Mouse (Mus musculus) forebrain, embryonic 12.5 days (tissue): ENCODE data around the gene Gfra4. TPM values are rescaled to one million over a fixed set of nuclear protein-coding genes. Genes with fewer than 3 reads are reported as not detected.

ENCODE experiments used
- ATAC-seq: fragments of 200-750 bp; cut with Nextera tagmentation; 2 replicates; pipeline ENCODE4 v1.8.0; 2017; ENCODE audit warnings: moderate TSS enrichment; ENCODE audit not compliant: low FRiP score
- H3K27ac ChIP-seq: fragments of 300-500 bp; sonication (generic); 2 replicates; pipeline ENCODE4 v1.5.1; 2016; ENCODE audit warnings: mild to moderate bottlenecking
- H3K27me3 ChIP-seq: fragments of 300-500 bp; sonication (generic); 2 replicates; pipeline ENCODE4 v1.6.1; 2016; ENCODE audit warnings: mild to moderate bottlenecking
- H3K36me3 ChIP-seq: fragments of 300-500 bp; sonication (generic); replicated peaks from 2 replicates; pipeline ENCODE4 v1.6.1; 2016; ENCODE audit warnings: mild to moderate bottlenecking
- H3K4me1 ChIP-seq: fragments of 300-500 bp; sonication (generic); 2 replicates; pipeline ENCODE4 v1.6.1; 2016
- H3K4me2 ChIP-seq: fragments of 300-500 bp; sonication (generic); 2 replicates; pipeline ENCODE4 v1.6.1; 2016; ENCODE audit warnings: mild to moderate bottlenecking, moderate library complexity
- H3K4me3 ChIP-seq: fragments of 300-500 bp; sonication (generic); replicated peaks from 2 replicates; pipeline ENCODE4 v1.5.1; 2016; ENCODE audit warnings: mild to moderate bottlenecking
- H3K9ac ChIP-seq: fragments of 300-500 bp; sonication (generic); 2 replicates; pipeline ENCODE4 v1.6.1; 2016; ENCODE audit warnings: mild to moderate bottlenecking
- H3K9me3 ChIP-seq: fragments of 300-500 bp; sonication (generic); 2 replicates; pipeline ENCODE4 v1.6.1; 2016
- WGBS: fragments of 180-500 bp; shearing (Covaris S2); methylation state at CpG from one replicate; pipeline ENCODE4 v1.1.7; 2016; 5-methylcytosine and 5-hydroxymethylcytosine counted together
- polyA plus RNA-seq: library from polyadenylated mRNA; unstranded; fragments of >200 nt; fragmentation: Nextera tagmentation; extraction: Ambion mirVana; gene quantifications from 2 replicates; pipeline ENCODE4 v1.2.1, GENCODE M21; 2016

The Gfra4 gene
- polyA plus RNA-seq: 6.0 and 7.6 TPM in 2 replicates

- 72% methylated on average over 2 of the region's 2 CpGs for WGBS
- no peak within 1 kb of the TSS for H3K27ac ChIP-seq
- no peak within 1 kb of the TSS for H3K9ac ChIP-seq
- H3K4me3 ChIP-seq: no peak within 1 kb of the TSS
- H3K9me3 ChIP-seq: no peaks in the 10 kb centered on the region
- H3K27me3 ChIP-seq: peaks cover 53% of the 10 kb centered on the region
- no peak for ATAC-seq
- no peak within 1 kb of the TSS for H3K4me2 ChIP-seq
- H3K4me1 ChIP-seq: peaks cover 19% of the 10 kb centered on the region
- H3K36me3 ChIP-seq: no peaks in the 10 kb centered on the region
Measured at GRCm38 (mm10) chr2:131042988-131043387, at the start of gene Gfra4. Gene Gfra4, minus strand, starts transcription at chr2:131043088.

DNA sequence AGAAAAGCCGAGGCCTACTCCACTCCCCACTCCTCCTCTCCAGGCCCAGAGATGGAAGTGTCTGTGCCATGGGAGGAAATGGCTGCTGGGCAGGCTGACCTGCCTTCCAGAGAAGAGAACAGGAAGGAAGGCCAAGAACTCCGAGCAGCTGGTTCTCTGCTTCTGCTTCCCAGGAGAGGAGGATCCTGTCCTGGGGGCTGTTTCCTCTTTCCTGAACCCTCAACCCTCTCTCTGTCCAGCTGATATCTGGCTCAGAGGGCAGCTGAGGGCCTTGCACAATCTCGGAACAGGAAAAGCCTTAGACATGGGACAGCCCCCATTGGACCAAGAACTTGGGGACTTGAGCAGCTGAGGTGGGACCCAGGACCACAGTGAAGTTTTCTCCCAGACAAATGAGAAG is 48.0 kb upstream of the Gfra4 start:
- Histone ChIP-seq H3K27me3 (no peaks in the 10 kb centered on the region), H3K4me1 (no peaks in the 10 kb centered on the region), H3K27ac (no peak overlapping the region), H3K4me2 (no peak overlapping the region), H3K4me3 (no peak overlapping the region), H3K9me3 (no peaks in the 10 kb centered on the region), H3K36me3 (no peaks in the 10 kb centered on the region), H3K9ac (no peak overlapping the region)
- WGBS: 89% methylated on average over 3 of the region's 3 CpGs
- ATAC-seq: no peak

- H3K36me3 ChIP-seq: no peaks in the 10 kb centered on the region
- no peak for ATAC-seq
- H3K4me2 ChIP-seq: no peak overlapping the region
- no peak overlapping the region for H3K9ac ChIP-seq
- WGBS: 77% methylated on average over 1 of the region's 1 CpGs
- no peak overlapping the region for H3K27ac ChIP-seq
- no peaks in the 10 kb centered on the region for H3K4me1 ChIP-seq
- no peaks in the 10 kb centered on the region for H3K27me3 ChIP-seq
- H3K4me3 ChIP-seq: no peak overlapping the region
- no peaks in the 10 kb centered on the region for H3K9me3 ChIP-seq
Measured at GRCm38 (mm10) chr2:131089634-131090033, 46.7 kb upstream of the Gfra4 start.

- H3K9me3 ChIP-seq: no peaks in the 10 kb centered on the region
- no peak overlapping the region for H3K9ac ChIP-seq
- no peak overlapping the region for H3K4me2 ChIP-seq
- no peaks in the 10 kb centered on the region for H3K36me3 ChIP-seq
- H3K27ac ChIP-seq: no peak overlapping the region
- no peak overlapping the region for H3K4me3 ChIP-seq
- WGBS: 75% methylated on average over 4 of the region's 4 CpGs
- ATAC-seq: no peak
- H3K27me3 ChIP-seq: no peaks in the 10 kb centered on the region
- no peaks in the 10 kb centered on the region for H3K4me1 ChIP-seq
Measured at GRCm38 (mm10) chr2:131088581-131088980, 45.7 kb upstream of the Gfra4 start.

DNA sequence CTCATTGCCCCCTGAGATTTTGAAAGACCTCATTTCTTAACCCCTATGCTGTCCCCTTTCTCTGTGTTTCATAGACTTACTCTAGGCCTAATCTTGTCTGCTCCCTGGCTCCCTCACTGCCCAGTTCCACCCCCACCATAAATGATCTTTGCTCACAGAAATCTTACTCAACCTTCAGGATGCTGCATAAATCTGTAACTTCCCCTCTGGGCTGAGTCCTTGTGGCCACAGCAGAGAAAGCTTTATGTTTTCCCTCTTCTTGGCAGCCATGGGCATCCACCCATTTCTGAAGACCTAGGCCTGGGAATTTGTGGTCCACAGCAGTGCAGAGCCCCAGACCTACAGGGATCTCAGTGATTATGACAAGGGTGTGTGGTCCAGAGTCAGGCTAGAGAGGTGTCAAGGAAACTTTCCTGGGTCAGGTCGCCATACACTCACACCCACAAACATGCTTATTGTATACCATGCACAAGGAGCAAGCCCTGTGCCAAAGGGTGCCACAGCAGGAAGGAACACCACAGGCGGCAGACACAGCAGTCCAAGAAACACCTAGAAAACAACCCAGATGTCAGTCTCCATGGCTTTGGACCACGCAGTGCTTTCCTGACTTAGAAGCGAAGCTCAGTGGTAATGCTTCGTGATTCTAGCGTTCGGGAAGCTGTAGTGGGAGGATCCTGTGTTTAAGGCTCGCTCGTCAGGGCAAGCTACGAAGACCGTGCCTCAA is 43.9 kb upstream of the Gfra4 start, which contains the start of gene Siglec1:
Gene Siglec1 (minus strand): TSS at position 99 of the 724 bp plus-strand sequence.
- H3K9me3 ChIP-seq: no peaks in the 10 kb centered on the region
- no peak within 1 kb of the TSS for H3K9ac ChIP-seq
- H3K4me2 ChIP-seq: no peak within 1 kb of the TSS
- H3K27ac ChIP-seq: no peak within 1 kb of the TSS
- no peaks in the 10 kb centered on the region for H3K27me3 ChIP-seq
- H3K4me3 ChIP-seq: no peak within 1 kb of the TSS
- no peaks in the 10 kb centered on the region for H3K36me3 ChIP-seq
- no peaks in the 10 kb centered on the region for H3K4me1 ChIP-seq
- 84% methylated on average over 11 of the region's 11 CpGs for WGBS
- no peak for ATAC-seq

GRCm38 (mm10) chr2:131084206-131084605 is 41.3 kb upstream of the Gfra4 start:
- no peak overlapping the region for H3K4me3 ChIP-seq
- H3K9me3 ChIP-seq: no peaks in the 10 kb centered on the region
- H3K4me2 ChIP-seq: no peak overlapping the region
- no peak overlapping the region for H3K9ac ChIP-seq
- no peak for ATAC-seq
- H3K27me3 ChIP-seq: no peaks in the 10 kb centered on the region
- 82% methylated on average over 4 of the region's 4 CpGs for WGBS
- no peaks in the 10 kb centered on the region for H3K4me1 ChIP-seq
- H3K27ac ChIP-seq: no peak overlapping the region
- no peaks in the 10 kb centered on the region for H3K36me3 ChIP-seq

DNA sequence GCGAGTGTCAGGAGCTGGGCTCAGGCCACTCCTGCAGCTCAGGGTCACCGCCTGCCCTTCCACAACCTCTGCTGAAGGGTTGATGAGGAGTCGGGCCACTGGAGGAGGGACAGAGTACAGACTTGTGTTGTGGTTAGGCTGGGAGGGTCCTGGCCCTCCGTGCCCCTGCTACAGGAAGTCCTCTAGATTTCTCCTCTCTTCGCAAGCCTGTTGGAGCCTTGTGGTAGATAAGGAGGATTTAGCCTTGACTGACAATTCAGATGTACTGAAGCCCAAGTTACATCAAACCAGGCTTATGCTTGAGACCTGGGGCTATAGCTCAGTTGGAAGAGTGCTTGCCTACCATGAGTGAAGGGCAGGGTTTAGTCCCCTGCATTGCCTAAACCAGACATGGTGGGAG is 37.6 kb upstream of the Gfra4 start:
- Histone ChIP-seq H3K4me3 (no peak overlapping the region), H3K27me3 (no peaks in the 10 kb centered on the region), H3K9ac (no peak overlapping the region), H3K4me1 (0 out of 2 replicates have a peak, but pooled peaks cover 4% of the 10 kb centered on the region), H3K36me3 (no peaks in the 10 kb centered on the region), H3K9me3 (no peaks in the 10 kb centered on the region), H3K4me2 (no peak overlapping the region), H3K27ac (no peak overlapping the region)
- ATAC-seq: no peak
- 81% methylated on average over 5 of the region's 5 CpGs for WGBS

- 80% methylated on average over 10 of the region's 10 CpGs for WGBS
- Histone ChIP-seq H3K9me3 (no peaks in the 10 kb centered on the region), H3K4me2 (no peak overlapping the region), H3K9ac (no peak overlapping the region), H3K27ac (no peak overlapping the region), H3K4me1 (0 out of 2 replicates have a peak, but pooled peaks cover 4% of the 10 kb centered on the region), H3K36me3 (no peaks in the 10 kb centered on the region), H3K4me3 (no peak overlapping the region), H3K27me3 (peaks cover 3% of the 10 kb centered on the region; the same call in 1 of the 2 replicates)
- ATAC-seq: no peak
Measured at GRCm38 (mm10) chr2:131072536-131072935, 29.6 kb upstream of the Gfra4 start.

DNA sequence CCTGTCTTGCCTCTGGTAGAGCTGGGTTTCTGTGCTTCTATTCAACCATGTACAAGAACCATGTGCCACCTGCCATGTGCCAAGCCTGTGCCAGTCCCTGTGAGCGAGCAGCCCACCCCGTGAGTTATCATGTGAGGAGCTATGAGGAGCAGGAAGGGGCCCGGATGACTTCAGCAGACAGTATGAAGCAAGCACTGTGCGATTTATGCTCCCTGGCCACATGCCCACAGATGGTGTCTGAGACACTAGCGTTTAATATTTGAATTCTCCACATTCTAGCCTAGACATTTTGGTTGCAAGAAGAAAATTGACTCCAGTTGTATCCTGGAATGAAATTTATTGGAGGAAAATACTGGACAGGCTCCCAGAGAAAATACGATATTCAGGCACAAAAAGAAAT is 24.6 kb upstream of the Gfra4 start:
- 88% methylated on average over 6 of the region's 6 CpGs for WGBS

GRCm38 (mm10) chr2:131066342-131066741 is 23.5 kb upstream of the Gfra4 start:
- Histone ChIP-seq H3K9me3 (no peaks in the 10 kb centered on the region), H3K9ac (no peak overlapping the region), H3K27ac (no peak overlapping the region), H3K36me3 (no peaks in the 10 kb centered on the region), H3K4me2 (no peak overlapping the region), H3K4me3 (no peak overlapping the region), H3K4me1 (peaks cover 6% of the 10 kb centered on the region), H3K27me3 (peaks cover 44% of the 10 kb centered on the region)
- WGBS: 74% methylated on average over 9 of the region's 9 CpGs
- ATAC-seq: no peak

More for the DNA sequence above, 24.6 kb upstream of the Gfra4 start:
- Histone ChIP-seq H3K9ac (no peak overlapping the region), H3K36me3 (no peaks in the 10 kb centered on the region), H3K27ac (no peak overlapping the region), H3K4me3 (no peak overlapping the region), H3K27me3 (peaks cover 34% of the 10 kb centered on the region), H3K4me1 (peaks cover 6% of the 10 kb centered on the region), H3K4me2 (no peak overlapping the region), H3K9me3 (no peaks in the 10 kb centered on the region)
- ATAC-seq: no peak

DNA sequence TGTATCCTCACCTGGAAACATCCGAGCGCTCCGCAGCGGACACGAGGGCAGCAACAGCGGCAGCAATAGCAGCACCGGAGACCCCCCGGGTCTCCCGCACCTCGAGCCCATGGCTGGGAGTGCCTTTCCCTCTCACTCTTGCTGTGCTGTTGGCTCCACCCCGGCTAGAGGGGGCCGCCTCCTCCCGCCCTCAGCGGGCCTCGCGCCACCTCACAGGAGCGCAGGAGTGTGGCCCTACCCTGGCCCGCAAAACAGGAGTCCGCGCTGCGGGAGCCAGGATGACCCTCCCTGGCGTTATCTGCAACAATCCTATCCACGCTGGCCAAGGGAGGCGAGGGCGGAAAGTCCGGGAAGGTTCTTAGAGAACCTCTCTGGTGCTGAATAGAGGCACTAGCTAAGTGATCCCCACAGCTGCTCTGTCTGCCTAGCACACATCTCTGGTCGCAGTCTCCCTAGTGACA is 20.5 kb upstream of the Gfra4 start, which contains the start of gene Adam33:
Gene Adam33 (minus strand): TSS at position 411 of the 461 bp plus-strand sequence.
- no peaks in the 10 kb centered on the region for H3K9me3 ChIP-seq
- ATAC-seq: no peak
- H3K36me3 ChIP-seq: no peaks in the 10 kb centered on the region
- peaks cover 46% of the 10 kb centered on the region for H3K27me3 ChIP-seq
- 2% methylated on average over 19 of the region's 27 CpGs for WGBS
- peak within 1 kb of the TSS; percentile 26 for H3K4me3 ChIP-seq
- peak within 1 kb of the TSS; percentile 51 for H3K4me2 ChIP-seq
- peaks cover 6% of the 10 kb centered on the region for H3K4me1 ChIP-seq
- H3K27ac ChIP-seq: no peak within 1 kb of the TSS
- H3K9ac ChIP-seq: peak within 1 kb of the TSS; percentile 45

- H3K27ac ChIP-seq: no peak overlapping the region
- WGBS: 76% methylated on average over 5 of the region's 5 CpGs
- H3K27me3 ChIP-seq: peaks cover 54% of the 10 kb centered on the region
Measured at GRCm38 (mm10) chr2:131061607-131062006, 18.7 kb upstream of the Gfra4 start.

DNA sequence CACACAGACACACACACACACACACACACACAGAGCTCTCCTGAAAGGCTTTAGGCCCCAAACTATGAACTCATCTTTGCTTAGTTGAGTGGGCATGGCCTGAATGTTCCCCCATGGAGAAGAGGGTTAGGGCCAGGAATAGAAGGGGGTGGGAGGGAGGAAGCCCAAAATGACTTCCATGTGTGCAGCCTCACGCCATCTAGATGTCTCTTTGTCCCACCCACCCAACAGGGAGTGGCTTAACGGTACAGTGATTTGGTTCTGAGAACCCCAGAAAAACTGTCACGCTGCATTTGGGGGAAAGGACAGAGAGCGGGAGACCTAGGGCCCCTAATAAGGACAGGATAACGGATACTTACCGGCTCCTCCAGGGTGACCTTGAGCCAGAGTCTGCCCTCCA is 17.9 kb upstream of the Gfra4 start:
- ATAC-seq: no peak
- no peaks in the 10 kb centered on the region for H3K36me3 ChIP-seq
- WGBS: 70% methylated on average over 6 of the region's 6 CpGs
- peaks cover 55% of the 10 kb centered on the region for H3K27me3 ChIP-seq
- H3K4me1 ChIP-seq: peaks cover 14% of the 10 kb centered on the region
- H3K9ac ChIP-seq: no peak overlapping the region
- H3K9me3 ChIP-seq: no peaks in the 10 kb centered on the region
- no peak overlapping the region for H3K27ac ChIP-seq
- no peak overlapping the region for H3K4me3 ChIP-seq
- H3K4me2 ChIP-seq: no peak overlapping the region

More at GRCm38 (mm10) chr2:131061607-131062006, 18.7 kb upstream of the Gfra4 start:
- no peak overlapping the region for H3K4me2 ChIP-seq
- H3K4me3 ChIP-seq: no peak overlapping the region
- H3K9me3 ChIP-seq: no peaks in the 10 kb centered on the region
- H3K36me3 ChIP-seq: no peaks in the 10 kb centered on the region
- ATAC-seq: no peak
- H3K9ac ChIP-seq: no peak overlapping the region
- H3K4me1 ChIP-seq: peaks cover 6% of the 10 kb centered on the region
